Mouse (Mus musculus) intestine, embryonic 15.5 days (tissue): ENCODE data around the gene Homez. TPM values are rescaled to one million over a fixed set of nuclear protein-coding genes. Genes with fewer than 3 reads are reported as not detected.

ENCODE experiments used
- ATAC-seq: fragments of 200-750 bp; cut with Nextera tagmentation; 2 replicates; pipeline ENCODE4 v1.8.0; 2017; ENCODE audit warnings: moderate TSS enrichment, moderate library complexity
- H3K27ac ChIP-seq: fragments of 300-500 bp; sonication (generic); 2 replicates; pipeline ENCODE4 v1.5.1; 2015; ENCODE audit warnings: mild to moderate bottlenecking, inconsistent platforms
- H3K27me3 ChIP-seq: fragments of 300-500 bp; sonication (generic); replicated peaks from 2 replicates; pipeline ENCODE4 v1.6.1; 2015; ENCODE audit warnings: inconsistent platforms
- H3K36me3 ChIP-seq: fragments of 300-500 bp; sonication (generic); 2 replicates; pipeline ENCODE4 v1.6.1; 2015; ENCODE audit warnings: inconsistent platforms
- H3K4me1 ChIP-seq: fragments of 300-500 bp; sonication (generic); replicated peaks from 2 replicates; pipeline ENCODE4 v1.6.1; 2015; ENCODE audit warnings: inconsistent platforms
- H3K4me2 ChIP-seq: fragments of 300-500 bp; sonication (generic); replicated peaks from 2 replicates; pipeline ENCODE4 v1.6.1; 2015; ENCODE audit warnings: mild to moderate bottlenecking, inconsistent platforms
- H3K4me3 ChIP-seq: fragments of 300-500 bp; sonication (generic); replicated peaks from 2 replicates; pipeline ENCODE4 v1.5.1; 2015; ENCODE audit warnings: inconsistent platforms
- H3K9ac ChIP-seq: fragments of 300-500 bp; sonication (generic); 2 replicates; pipeline ENCODE4 v1.6.1; 2015; ENCODE audit warnings: inconsistent platforms
- H3K9me3 ChIP-seq: fragments of 300-500 bp; sonication (generic); 2 replicates; pipeline ENCODE4 v1.6.1; 2016; ENCODE audit warnings: inconsistent platforms
- WGBS: fragments of 180-500 bp; shearing (Covaris S2); methylation state at CpG from one replicate; pipeline ENCODE4 v1.1.7; 2015; 5-methylcytosine and 5-hydroxymethylcytosine counted together
- polyA plus RNA-seq: library from polyadenylated mRNA; unstranded; fragments of >200 nt; fragmentation: Nextera tagmentation; extraction: Ambion mirVana; gene quantifications from 2 replicates; pipeline ENCODE4 v1.2.1, GENCODE M21; 2015

Homez gene
- polyA plus RNA-seq, 1 experiment from 2014 or later = 6.2 TPM

- Histone ChIP-seq H3K4me2 (no peak within 1 kb of the TSS), H3K9me3 (no peaks in the 10 kb centered on the region), H3K36me3 (no peaks in the 10 kb centered on the region), H3K4me3 (no peak within 1 kb of the TSS), H3K27me3 (no peaks in the 10 kb centered on the region), H3K9ac (no peak within 1 kb of the TSS), H3K4me1 (no peaks in the 10 kb centered on the region), H3K27ac (no peak within 1 kb of the TSS)
- WGBS = 84% methylated on average over 29 of the region's 29 CpGs
- ATAC-seq = no peak
These were observed 56.8 kb downstream of the Homez start, which contains the start of gene Rnf212b for GRCm38 (mm10) chr14:54813991-54814390. Gene Rnf212b, plus strand, starts transcription at chr14:54814141.

- 83% methylated on average over 3 of the region's 3 CpGs for WGBS
- Histone ChIP-seq H3K36me3 (no peaks in the 10 kb centered on the region), H3K9ac (no peak overlapping the region), H3K27me3 (no peaks in the 10 kb centered on the region), H3K4me2 (no peak overlapping the region), H3K27ac (no peak overlapping the region), H3K4me1 (no peaks in the 10 kb centered on the region), H3K4me3 (no peak overlapping the region), H3K9me3 (no peaks in the 10 kb centered on the region)
- ATAC-seq = no peak
These were observed 61.1 kb downstream of the Homez start for GRCm38 (mm10) chr14:54809668-54810033.

- no peak overlapping the region for H3K27ac ChIP-seq
- H3K4me3 ChIP-seq = no peak overlapping the region
- H3K9ac ChIP-seq = no peak overlapping the region
- H3K27me3 ChIP-seq = no peaks in the 10 kb centered on the region
- no peak overlapping the region for H3K4me2 ChIP-seq
- H3K9me3 ChIP-seq = no peaks in the 10 kb centered on the region
- peak; percentile 73; the same call in 1 of the 2 replicates for ATAC-seq
- H3K4me1 ChIP-seq = no peaks in the 10 kb centered on the region
- no peaks in the 10 kb centered on the region for H3K36me3 ChIP-seq
- 60% methylated on average over 4 of the region's 4 CpGs for WGBS
These were observed 61.8 kb downstream of the Homez start for GRCm38 (mm10) chr14:54808718-54809667.

- H3K4me1 ChIP-seq = 0 out of 2 replicates have a peak, but pooled peaks cover 3% of the 10 kb centered on the region
- no peaks in the 10 kb centered on the region for H3K36me3 ChIP-seq
- no peaks in the 10 kb centered on the region for H3K27me3 ChIP-seq
- no peaks in the 10 kb centered on the region for H3K9me3 ChIP-seq
- H3K4me2 ChIP-seq = no peak overlapping the region
- 71% methylated on average over 4 of the region's 4 CpGs for WGBS
- ATAC-seq = no peak
- no peak overlapping the region for H3K4me3 ChIP-seq
- no peak overlapping the region for H3K27ac ChIP-seq
- no peak overlapping the region for H3K9ac ChIP-seq
These were observed 64.6 kb downstream of the Homez start for GRCm38 (mm10) chr14:54806124-54806523.

Other genes with a start within 250 kb of the Homez start
- gene Psmb11, start 249.5 kb downstream of the Homez start, polyA plus RNA-seq = not detected in 2 replicates
- not detected in 2 replicates for gene Gm17606, start 230.0 kb downstream of the Homez start, polyA plus RNA-seq
- 2.8 and 3.0 TPM in 2 replicates for gene Cdh24, start 229.6 kb downstream of the Homez start, polyA plus RNA-seq
- gene 1700123O20Rik, start 184.7 kb downstream of the Homez start, polyA plus RNA-seq = 83.7 and 84.8 TPM in 2 replicates
- 105 and 107 TPM in 2 replicates for gene Acin1, start 184.0 kb downstream of the Homez start, polyA plus RNA-seq
- 0.11 and 0.15 TPM in 2 replicates for gene Gm29776, start 172.1 kb downstream of the Homez start, polyA plus RNA-seq
- 0.19 and 0.21 TPM in 2 replicates for gene Cebpe, start 158.8 kb downstream of the Homez start, polyA plus RNA-seq
- gene Slc7a8, start 89.0 kb downstream of the Homez start, polyA plus RNA-seq = 30.9 and 33.0 TPM in 2 replicates
- not detected in 2 replicates for gene Rnf212b, start 56.8 kb downstream of the Homez start, polyA plus RNA-seq
- 2.3 TPM in 2 replicates for gene Ppp1r3e, start 6.6 kb upstream of the Homez start, polyA plus RNA-seq
- 3.6 and 4.7 TPM in 2 replicates for gene Bcl2l2, start 12.4 kb upstream of the Homez start, polyA plus RNA-seq
- 0.34 and 0.35 TPM in 2 replicates for gene Gm20521, start 12.5 kb upstream of the Homez start, polyA plus RNA-seq
- gene Pabpn1, start 21.5 kb upstream of the Homez start, polyA plus RNA-seq = 108 and 119 TPM in 2 replicates
- gene Slc22a17, start 42.2 kb upstream of the Homez start, polyA plus RNA-seq = 30.2 and 33.2 TPM in 2 replicates
- gene Efs, start 55.2 kb upstream of the Homez start, polyA plus RNA-seq = 20.0 and 20.7 TPM in 2 replicates
- gene Il25, start 61.7 kb upstream of the Homez start, polyA plus RNA-seq = not detected in 2 replicates
- 2.2 and 2.3 TPM in 2 replicates for gene Cmtm5, start 65.3 kb upstream of the Homez start, polyA plus RNA-seq
- 0.27 and 0.44 TPM in 2 replicates for gene Myh6, start 96.0 kb upstream of the Homez start, polyA plus RNA-seq
- gene Gm17428, start 106.0 kb upstream of the Homez start, polyA plus RNA-seq = not detected in 2 replicates
- gene Myh7, start 123.7 kb upstream of the Homez start, polyA plus RNA-seq = 0.83 and 1.6 TPM in 2 replicates
- gene Ngdn, start 144.5 kb upstream of the Homez start, polyA plus RNA-seq = 83.1 and 84.9 TPM in 2 replicates
- gene Zfhx2, start 221.4 kb upstream of the Homez start, polyA plus RNA-seq = 3.8 and 4.4 TPM in 2 replicates
- 19.0 and 19.4 TPM in 2 replicates for gene Thtpa, start 223.8 kb upstream of the Homez start, polyA plus RNA-seq
- gene Ap1g2, start 235.6 kb upstream of the Homez start, polyA plus RNA-seq = 71.9 and 73.9 TPM in 2 replicates
- 1.6 and 1.7 TPM in 2 replicates for gene Jph4, start 246.0 kb upstream of the Homez start, polyA plus RNA-seq